Mouse (Mus musculus): ENCODE data around the gene Btbd9.
A peak's percentile ranks its signal among the peaks of the same experiment; 100 is the strongest.

Btbd9 gene

DNA sequence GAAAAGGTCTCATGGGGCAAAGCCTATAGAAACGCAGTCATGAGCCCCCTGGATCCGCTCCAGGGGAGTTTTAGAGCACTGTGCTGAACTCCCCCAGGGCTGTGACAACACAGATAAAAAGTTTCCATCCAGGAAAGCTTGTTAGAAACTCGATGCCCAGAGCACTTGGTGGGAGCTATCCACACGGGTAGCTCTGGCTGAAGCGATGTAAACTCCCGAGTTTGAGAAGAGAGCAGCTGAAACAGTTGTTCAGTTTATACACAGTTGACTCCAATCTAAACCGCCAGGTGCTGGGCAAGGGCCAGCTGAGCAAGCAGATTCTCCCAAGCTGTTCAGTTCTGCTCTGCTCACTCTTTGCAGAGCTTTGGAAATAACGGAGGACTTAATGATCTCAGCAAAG lies 37.2 kb downstream of the Btbd9 start:
- TF ChIP-seq POU5F1 (IDR thresholded peaks at IDR 0.05; ENCODE audit: borderline replicate concordance, low read length) = no peak
- no peak for TF ChIP-seq NANOG (IDR thresholded peaks at IDR 0.05; ENCODE audit: borderline replicate concordance, low read length)
- no peak for TF ChIP-seq CTCF (conservative IDR thresholded peaks at IDR 0.05; ENCODE audit: low read length)
- Histone ChIP-seq H3K4me1 (replicated peaks; ENCODE audit: low read depth, low read length) (peaks cover 18% of the 10 kb centered on the region), H3K9me3 (ENCODE audit: low read length) (peaks cover 7% of the 10 kb centered on the region), H3K27me3 (ENCODE audit: insufficient read depth, low read length) (no peaks in the 10 kb centered on the region), H3K36me3 (ENCODE audit: insufficient read depth, low read length) (peaks cover 3% of the 10 kb centered on the region; the same call in 1 of the 2 replicates), H3K4me3 (replicated peaks; ENCODE audit: low read length) (no peak overlapping the region)

DNA sequence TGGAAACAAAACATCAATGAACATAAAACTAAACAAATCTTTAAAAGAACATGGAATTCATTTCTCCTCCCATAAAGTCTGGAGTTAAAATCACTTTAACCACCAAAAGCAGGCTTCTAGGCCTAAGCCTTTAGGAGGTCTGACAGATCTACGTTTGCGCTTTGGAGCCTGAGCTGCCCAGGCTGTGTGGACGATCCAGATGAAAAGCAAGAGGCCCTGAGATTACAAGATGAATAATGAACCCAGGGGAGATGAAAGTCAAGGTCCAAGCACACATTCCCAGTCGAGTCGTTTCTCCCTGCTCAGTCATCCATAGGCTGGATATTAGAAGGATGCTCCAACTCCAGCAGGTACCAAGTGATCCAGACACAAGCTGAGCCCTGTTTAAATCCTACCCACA lies 39.6 kb downstream of the Btbd9 start:
- H3K4me3 ChIP-seq (replicated peaks; ENCODE audit: low read length) = no peak overlapping the region
- H3K36me3 ChIP-seq (ENCODE audit: insufficient read depth, low read length) = peaks cover 7% of the 10 kb centered on the region; the same call in 1 of the 2 replicates
- peaks cover 29% of the 10 kb centered on the region for H3K9me3 ChIP-seq (ENCODE audit: low read length)
- peaks cover 23% of the 10 kb centered on the region for H3K4me1 ChIP-seq (replicated peaks; ENCODE audit: low read depth, low read length)
- TF ChIP-seq NANOG (IDR thresholded peaks at IDR 0.05; ENCODE audit: borderline replicate concordance, low read length) = no peak
- TF ChIP-seq POU5F1 (IDR thresholded peaks at IDR 0.05; ENCODE audit: borderline replicate concordance, low read length) = no peak
- no peak for TF ChIP-seq CTCF (conservative IDR thresholded peaks at IDR 0.05; ENCODE audit: low read length)
- H3K27me3 ChIP-seq (ENCODE audit: insufficient read depth, low read length) = no peaks in the 10 kb centered on the region

DNA sequence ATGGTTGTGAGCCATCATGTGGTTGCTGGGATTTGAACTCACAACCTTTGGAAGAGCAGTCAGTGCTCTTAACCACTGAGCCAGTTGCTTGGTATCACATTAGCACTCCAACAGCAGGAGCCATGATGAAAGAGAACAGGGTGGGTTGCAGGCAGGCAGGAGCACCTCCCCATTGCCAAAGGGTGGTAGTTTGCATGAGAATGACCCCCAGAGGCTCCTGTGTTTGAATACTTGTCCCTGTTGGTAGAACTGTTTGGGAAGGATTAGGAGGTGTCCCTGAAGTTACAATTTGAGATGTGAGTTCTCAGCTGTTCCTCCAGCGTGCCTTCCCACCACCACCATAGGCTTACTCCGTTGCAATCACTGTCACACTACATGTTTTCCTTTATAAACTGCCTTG lies 43.2 kb downstream of the Btbd9 start:
- Histone ChIP-seq H3K4me3 (replicated peaks; ENCODE audit: low read length) (no peak overlapping the region), H3K4me1 (replicated peaks; ENCODE audit: low read depth, low read length) (peaks cover 5% of the 10 kb centered on the region; the same call in 1 of the 2 replicates), H3K27me3 (ENCODE audit: insufficient read depth, low read length) (no peaks in the 10 kb centered on the region), H3K36me3 (ENCODE audit: insufficient read depth, low read length) (peaks cover 28% of the 10 kb centered on the region), H3K9me3 (ENCODE audit: low read length) (peaks cover 60% of the 10 kb centered on the region)
- TF ChIP-seq POU5F1 (IDR thresholded peaks at IDR 0.05; ENCODE audit: borderline replicate concordance, low read length) (peak; percentile 74), CTCF (conservative IDR thresholded peaks at IDR 0.05; ENCODE audit: low read length) (no peak), NANOG (IDR thresholded peaks at IDR 0.05; ENCODE audit: borderline replicate concordance, low read length) (no peak)

DNA sequence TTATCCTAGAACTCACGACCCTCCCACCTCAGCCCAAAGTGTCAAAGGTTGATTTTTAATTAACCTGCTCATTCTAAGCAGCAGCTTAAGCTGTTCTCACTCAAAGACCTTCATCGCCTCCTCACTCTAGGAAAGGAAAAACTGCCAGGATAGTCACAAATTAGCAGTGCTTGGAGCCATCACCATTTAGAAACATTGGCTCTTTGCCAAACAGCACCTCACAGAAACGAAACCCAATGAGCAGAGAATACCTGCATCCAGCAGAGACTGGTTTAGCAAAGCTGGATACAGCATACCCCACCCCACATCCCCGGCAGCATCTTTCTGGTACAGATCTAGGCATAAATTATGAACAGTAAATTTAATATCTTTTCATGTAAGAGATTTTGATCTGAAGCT lies 45.7 kb downstream of the Btbd9 start:
- TF ChIP-seq NANOG (IDR thresholded peaks at IDR 0.05; ENCODE audit: borderline replicate concordance, low read length) (no peak), CTCF (conservative IDR thresholded peaks at IDR 0.05; ENCODE audit: low read length) (no peak), POU5F1 (IDR thresholded peaks at IDR 0.05; ENCODE audit: borderline replicate concordance, low read length) (no peak)
- no peak overlapping the region for H3K4me3 ChIP-seq (replicated peaks; ENCODE audit: low read length)
- H3K4me1 ChIP-seq (replicated peaks; ENCODE audit: low read depth, low read length) = peaks cover 11% of the 10 kb centered on the region
- peaks cover 45% of the 10 kb centered on the region for H3K36me3 ChIP-seq (ENCODE audit: insufficient read depth, low read length)
- H3K27me3 ChIP-seq (ENCODE audit: insufficient read depth, low read length) = no peaks in the 10 kb centered on the region
- H3K9me3 ChIP-seq (ENCODE audit: low read length) = peaks cover 63% of the 10 kb centered on the region

DNA sequence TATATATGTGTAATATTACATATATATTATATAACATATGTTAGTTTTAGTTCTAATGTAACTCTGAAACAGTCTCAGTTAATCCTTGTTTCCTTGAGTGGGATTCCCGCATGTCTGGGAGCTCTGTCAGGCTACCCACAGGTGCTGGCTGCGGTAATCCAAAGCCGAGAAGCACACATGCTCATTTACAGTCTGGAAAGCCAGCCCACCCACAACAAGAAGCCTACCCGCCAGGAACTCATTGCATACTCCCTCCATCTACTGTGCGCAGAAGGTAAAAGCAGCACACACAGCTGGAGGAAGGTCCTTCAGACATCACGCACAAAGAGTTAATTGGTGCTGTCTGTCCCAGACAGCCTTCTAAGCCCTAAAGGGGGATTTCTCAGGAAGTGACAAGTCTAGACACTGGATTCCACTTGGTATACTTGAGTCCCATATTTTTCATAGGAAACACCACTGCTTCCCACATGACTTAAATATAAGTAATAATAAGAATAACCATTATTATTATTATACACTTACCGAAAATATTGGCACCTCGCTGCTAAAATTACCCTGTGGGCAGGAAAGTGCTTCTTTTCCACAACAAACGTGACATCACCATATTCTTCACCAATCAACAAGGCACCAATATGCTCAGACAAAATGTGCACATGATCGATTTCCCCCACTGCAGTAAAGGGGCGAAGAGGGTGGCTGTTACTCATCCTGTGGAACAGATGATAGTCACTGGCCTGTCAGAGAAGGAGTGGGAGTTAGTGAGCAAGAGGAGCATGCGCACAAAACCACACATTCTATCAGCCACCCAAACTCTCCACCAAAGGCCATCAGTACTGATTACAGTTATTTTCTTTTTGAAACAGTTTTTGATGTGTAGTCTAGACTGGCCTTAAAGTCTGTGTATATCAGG lies 46.4 kb downstream of the Btbd9 start:
- TF ChIP-seq NANOG (IDR thresholded peaks at IDR 0.05; ENCODE audit: borderline replicate concordance, low read length) (no peak), CTCF (conservative IDR thresholded peaks at IDR 0.05; ENCODE audit: low read length) (no peak), POU5F1 (IDR thresholded peaks at IDR 0.05; ENCODE audit: borderline replicate concordance, low read length) (no peak)
- Histone ChIP-seq H3K36me3 (ENCODE audit: insufficient read depth, low read length) (peaks cover 46% of the 10 kb centered on the region), H3K27me3 (ENCODE audit: insufficient read depth, low read length) (no peaks in the 10 kb centered on the region), H3K4me1 (replicated peaks; ENCODE audit: low read depth, low read length) (peaks cover 13% of the 10 kb centered on the region), H3K4me3 (replicated peaks; ENCODE audit: low read length) (no peak overlapping the region), H3K9me3 (ENCODE audit: low read length) (peaks cover 61% of the 10 kb centered on the region)

DNA sequence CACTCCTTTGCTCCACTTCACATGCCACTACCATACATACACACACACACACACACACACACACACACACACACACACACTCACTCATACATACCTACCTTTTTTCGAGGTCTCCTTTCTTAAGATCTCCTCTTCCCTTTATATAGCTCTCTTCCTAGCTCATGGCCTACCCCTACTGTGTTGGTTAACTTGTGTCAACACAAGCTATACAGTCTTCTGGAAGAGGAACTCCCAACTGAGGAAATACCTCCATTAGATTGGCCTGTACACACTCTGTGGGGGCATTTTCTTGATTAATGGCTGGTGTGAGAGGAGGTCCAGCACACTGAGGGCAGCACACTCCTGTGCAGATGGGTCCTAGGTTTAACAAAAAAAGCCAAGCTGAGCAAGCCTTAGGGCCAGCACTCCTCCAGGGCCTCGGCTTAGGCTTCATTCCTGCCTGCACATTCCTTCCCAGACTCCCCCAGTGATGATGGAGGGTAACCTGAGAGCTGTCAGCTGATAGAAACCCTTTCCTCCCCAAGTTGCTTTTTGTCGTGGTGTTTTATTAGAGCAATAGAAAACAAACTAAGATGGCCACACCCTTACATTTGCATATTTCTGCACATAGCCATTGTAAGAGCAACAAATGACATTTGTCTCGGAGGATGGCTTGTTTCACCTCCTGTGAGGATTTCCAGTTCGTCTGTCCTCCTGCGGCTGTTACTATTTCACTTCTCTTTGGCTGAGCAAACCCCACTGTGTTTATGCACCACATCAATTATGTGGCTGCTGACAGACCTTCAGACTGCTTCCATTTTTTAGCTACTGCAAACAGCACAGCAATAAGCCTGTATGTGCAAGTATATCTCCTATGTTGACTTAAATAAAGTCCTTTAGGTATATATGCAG lies 50.6 kb downstream of the Btbd9 start:
- no peaks in the 10 kb centered on the region for H3K27me3 ChIP-seq (ENCODE audit: insufficient read depth, low read length)
- no peak overlapping the region for H3K4me3 ChIP-seq (replicated peaks; ENCODE audit: low read length)

DNA sequence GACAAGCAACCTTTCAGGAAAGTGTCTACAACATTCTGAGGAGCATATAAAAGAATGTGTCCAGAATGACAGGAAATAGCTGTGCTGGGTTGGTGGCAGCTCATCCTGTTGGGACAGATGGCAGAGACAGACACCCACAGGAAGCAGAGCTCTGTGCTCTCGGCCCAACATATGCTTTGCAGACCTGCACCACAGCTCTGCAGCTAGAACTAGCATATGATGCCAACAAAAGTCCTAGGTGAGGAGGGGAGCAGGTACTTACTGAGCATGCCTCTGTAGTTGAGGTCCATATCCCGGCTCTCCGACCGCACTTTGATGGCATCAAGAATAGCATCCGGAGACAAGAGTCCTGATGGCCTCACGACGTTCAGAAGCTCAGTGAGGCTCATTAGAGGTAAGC lies 51.8 kb downstream of the Btbd9 start:
- TF ChIP-seq NANOG (IDR thresholded peaks at IDR 0.05; ENCODE audit: borderline replicate concordance, low read length) = no peak
- no peak for TF ChIP-seq POU5F1 (IDR thresholded peaks at IDR 0.05; ENCODE audit: borderline replicate concordance, low read length)
- TF ChIP-seq CTCF (conservative IDR thresholded peaks at IDR 0.05; ENCODE audit: low read length) = no peak
- Histone ChIP-seq H3K27me3 (ENCODE audit: insufficient read depth, low read length) (no peaks in the 10 kb centered on the region), H3K9me3 (ENCODE audit: low read length) (peaks cover 14% of the 10 kb centered on the region), H3K36me3 (ENCODE audit: insufficient read depth, low read length) (peaks cover 52% of the 10 kb centered on the region), H3K4me3 (replicated peaks; ENCODE audit: low read length) (no peak overlapping the region), H3K4me1 (replicated peaks; ENCODE audit: low read depth, low read length) (peaks cover 13% of the 10 kb centered on the region)

More for the DNA sequence above, 50.6 kb downstream of the Btbd9 start:
- Histone ChIP-seq H3K4me1 (replicated peaks; ENCODE audit: low read depth, low read length) (peaks cover 9% of the 10 kb centered on the region), H3K36me3 (ENCODE audit: insufficient read depth, low read length) (peaks cover 61% of the 10 kb centered on the region), H3K9me3 (ENCODE audit: low read length) (peaks cover 24% of the 10 kb centered on the region)
- TF ChIP-seq CTCF (conservative IDR thresholded peaks at IDR 0.05; ENCODE audit: low read length) = no peak
- no peak for TF ChIP-seq NANOG (IDR thresholded peaks at IDR 0.05; ENCODE audit: borderline replicate concordance, low read length)
- TF ChIP-seq POU5F1 (IDR thresholded peaks at IDR 0.05; ENCODE audit: borderline replicate concordance, low read length) = no peak

DNA sequence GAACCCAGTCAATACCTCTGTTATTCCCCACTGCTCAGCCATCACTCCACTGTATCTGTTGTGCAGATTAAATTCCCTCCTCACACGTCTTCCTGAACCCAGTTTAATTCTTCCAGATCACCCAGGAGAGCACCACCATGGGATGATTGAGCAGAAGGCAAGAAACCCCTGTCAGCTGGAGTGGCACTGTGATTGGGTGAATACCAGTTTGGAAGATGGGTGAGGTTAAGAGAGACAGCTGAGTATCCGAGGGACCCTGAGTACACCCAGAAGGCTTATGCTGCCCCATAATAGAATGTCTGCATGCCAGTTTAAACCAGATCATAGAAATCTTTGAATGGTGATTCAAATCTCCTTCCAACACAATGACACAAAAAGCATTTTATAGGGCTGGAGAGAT lies 52.5 kb downstream of the Btbd9 start:
- no peaks in the 10 kb centered on the region for H3K27me3 ChIP-seq (ENCODE audit: insufficient read depth, low read length)
- H3K9me3 ChIP-seq (ENCODE audit: low read length) = peaks cover 9% of the 10 kb centered on the region
- TF ChIP-seq NANOG (IDR thresholded peaks at IDR 0.05; ENCODE audit: borderline replicate concordance, low read length) (no peak), POU5F1 (IDR thresholded peaks at IDR 0.05; ENCODE audit: borderline replicate concordance, low read length) (no peak), CTCF (conservative IDR thresholded peaks at IDR 0.05; ENCODE audit: low read length) (no peak)
- H3K4me3 ChIP-seq (replicated peaks; ENCODE audit: low read length) = no peak overlapping the region
- peaks cover 46% of the 10 kb centered on the region for H3K36me3 ChIP-seq (ENCODE audit: insufficient read depth, low read length)
- peaks cover 13% of the 10 kb centered on the region for H3K4me1 ChIP-seq (replicated peaks; ENCODE audit: low read depth, low read length)
